Mouse (Mus musculus): ENCODE results near the gene Tmc5.

DNA sequence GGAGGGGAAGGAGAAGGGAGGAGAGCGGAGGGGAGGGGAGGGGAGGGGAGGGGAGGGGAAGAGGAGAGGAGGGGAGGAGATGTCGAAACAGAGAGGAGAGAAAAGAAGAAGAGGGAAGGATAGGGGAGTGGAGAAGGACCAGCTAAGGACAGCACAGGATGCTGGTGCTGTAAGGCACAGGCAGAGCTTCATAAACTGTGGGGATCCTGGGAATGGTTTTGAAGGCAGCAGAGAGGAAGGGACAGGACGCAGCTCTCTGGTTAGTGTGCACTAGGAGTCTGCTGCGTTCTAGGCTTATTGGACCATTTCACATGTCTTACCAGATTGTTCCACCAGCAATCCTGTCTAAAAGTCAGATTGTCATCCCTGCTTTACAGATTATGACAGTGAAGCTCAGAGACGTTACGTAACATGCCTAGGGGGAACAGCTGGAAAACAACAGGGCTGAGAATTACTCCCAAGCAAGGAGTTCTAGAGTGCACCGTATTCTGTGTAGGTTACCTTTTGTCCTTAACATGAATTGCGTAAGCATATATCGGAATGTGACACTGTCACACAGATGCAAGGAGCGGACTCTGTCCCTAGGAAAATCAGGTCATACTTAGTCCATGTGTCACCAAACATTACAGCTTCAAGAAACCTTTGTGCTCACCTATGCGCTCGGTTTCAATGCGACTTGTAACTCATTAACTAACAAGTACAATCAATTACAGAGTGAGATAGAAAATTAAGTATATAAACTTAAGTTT is 30.6 kb downstream of the Tmc5 start:
- no peak for TF ChIP-seq CTCF (IDR thresholded peaks at IDR 0.05; ENCODE audit: control insufficient read depth, insufficient read depth, insufficient replicate concordance, low read depth, low read length)
- TF ChIP-seq POLR2A (IDR thresholded peaks at IDR 0.05; ENCODE audit: control insufficient read depth, low read depth, low read length) = no peak
